Mouse (Mus musculus) MEL (cell line): ENCODE data around the gene Ep400. TPM values are rescaled to one million over a fixed set of nuclear protein-coding genes. Genes with fewer than 3 reads are reported as not detected.

Experiments
- DNase-seq: peaks from one replicate; pipeline ENCODE4 v3.0.0; 2011; ENCODE audit warnings: low read depth, low spot score
- H3K27ac ChIP-seq: 2 replicates; pipeline ENCODE4 v1.5.1; 2012; ENCODE audit warnings: low read depth, mild to moderate bottlenecking, control low read depth, low read length, moderate library complexity; ENCODE audit not compliant: control insufficient read depth
- H3K27me3 ChIP-seq, 2 experiments: fragments of 150-350 bp in 1 of 2; sonication (generic) in 1 of 2; 2 replicates each; pipeline ENCODE4 v1.6.1; 2012; ENCODE audit warnings: low read length in 2 of 2, mild to moderate bottlenecking in 2 of 2, improper control_type of control experiment in 1 of 2, moderate library complexity in 1 of 2; ENCODE audit not compliant: insufficient read depth in 2 of 2, control insufficient read depth in 1 of 2
- H3K36me3 ChIP-seq, 2 experiments: 2 replicates each; pipeline ENCODE4 v1.6.1; 2012 to 2014; ENCODE audit warnings: low read length in 2 of 2, improper control_type of control experiment in 1 of 2, inconsistent platforms in 1 of 2, mild to moderate bottlenecking in 1 of 2; ENCODE audit not compliant: insufficient read depth in 2 of 2, control insufficient read depth in 1 of 2
- H3K4me1 ChIP-seq, 2 experiments: fragments of 150-350 bp in 1 of 2; sonication (generic) in 1 of 2; 2 replicates each; pipeline ENCODE4 v1.6.1; 2012; ENCODE audit warnings: low read length in 2 of 2, improper control_type of control experiment in 1 of 2, mild to moderate bottlenecking in 1 of 2; ENCODE audit not compliant: insufficient read depth in 2 of 2, control insufficient read depth in 1 of 2
- H3K4me3 ChIP-seq, 2 experiments: fragments of 150-350 bp in 1 of 2; sonication (generic) in 1 of 2; 2 replicates each; pipeline ENCODE4 v1.5.1; 2012; ENCODE audit warnings: low read depth in 2 of 2, low read length in 2 of 2, mild to moderate bottlenecking in 2 of 2, moderate library complexity in 2 of 2, control low read depth in 1 of 2, improper control_type of control experiment in 1 of 2; ENCODE audit not compliant: control insufficient read depth in 1 of 2, insufficient read depth in 1 of 2
- H3K79me2 ChIP-seq: 2 replicates; pipeline ENCODE4 v1.6.1; 2012; ENCODE audit warnings: mild to moderate bottlenecking, low read length, moderate library complexity; ENCODE audit not compliant: control insufficient read depth, poor library complexity, insufficient read depth
- H3K9ac ChIP-seq: 2 replicates; pipeline ENCODE4 v1.6.1; 2012; ENCODE audit warnings: low read depth, mild to moderate bottlenecking, control low read depth, low read length, moderate library complexity; ENCODE audit not compliant: control insufficient read depth, poor library complexity, severe bottlenecking
- H3K9me3 ChIP-seq: fragments of 150-350 bp; sonication (generic); replicated peaks from 2 replicates; pipeline ENCODE4 v1.6.1; 2012; ENCODE audit warnings: mild to moderate bottlenecking, low read length, improper control_type of control experiment, moderate library complexity; ENCODE audit not compliant: insufficient read depth
- BHLHE40 ChIP-seq: IDR thresholded peaks from 2 replicates; pipeline ENCODE4 v1.6.1; 2012; ENCODE audit warnings: low read depth, mild to moderate bottlenecking, inconsistent platforms, low read length, improper control_type of control experiment, borderline replicate concordance
- CHD2 ChIP-seq: IDR thresholded peaks from 2 replicates; pipeline ENCODE4 v1.6.1; 2011; ENCODE audit warnings: low read length, improper control_type of control experiment
- CTCF ChIP-seq, 3 experiments: IDR thresholded peaks in 2 of 3; conservative IDR thresholded peaks in 1 of 3; 2 replicates each; pipeline ENCODE4 v1.5.1; 2011 to 2012; ENCODE audit warnings: low read length in 3 of 3, low read depth in 2 of 3, mild to moderate bottlenecking in 2 of 3, improper control_type of control experiment in 1 of 3, inconsistent platforms in 1 of 3, mixed read lengths in 1 of 3, moderate library complexity in 1 of 3; ENCODE audit not compliant: control insufficient read depth in 1 of 3, insufficient read depth in 1 of 3, poor library complexity in 1 of 3, severe bottlenecking in 1 of 3
- ELF1 ChIP-seq: IDR thresholded peaks from 2 replicates; pipeline ENCODE4 v1.6.1; 2014; ENCODE audit warnings: low read depth, mild to moderate bottlenecking, inconsistent platforms, low read length, improper control_type of control experiment, moderate library complexity
- ETS1 ChIP-seq: IDR thresholded peaks from 2 replicates; pipeline ENCODE4 v1.6.1; 2012; ENCODE audit warnings: low read depth, mild to moderate bottlenecking, inconsistent platforms, low read length, improper control_type of control experiment, moderate library complexity
- GATA1 ChIP-seq: IDR thresholded peaks from 2 replicates; pipeline ENCODE4 v1.6.1; 2011; ENCODE audit warnings: low read depth, low read length, improper control_type of control experiment
- MAFK ChIP-seq: IDR thresholded peaks from 2 replicates; pipeline ENCODE4 v1.6.1; 2011; ENCODE audit warnings: low read depth, mild to moderate bottlenecking, low read length, improper control_type of control experiment, borderline replicate concordance
- MAX ChIP-seq: IDR thresholded peaks from 2 replicates; pipeline ENCODE4 v1.6.1; 2011; ENCODE audit warnings: low read length, improper control_type of control experiment
- MAZ ChIP-seq: IDR thresholded peaks from 2 replicates; pipeline ENCODE4 v1.6.1; 2012; ENCODE audit warnings: low read depth, mild to moderate bottlenecking, inconsistent platforms, low read length, improper control_type of control experiment
- MYC ChIP-seq: IDR thresholded peaks from 2 replicates; pipeline ENCODE4 v1.6.1; 2011; ENCODE audit warnings: low read depth, mild to moderate bottlenecking, low read length, improper control_type of control experiment, moderate library complexity
- NELFE ChIP-seq: IDR thresholded peaks from 2 replicates; pipeline ENCODE4 v1.6.1; 2011; ENCODE audit warnings: low read depth, low read length, improper control_type of control experiment
- POLR2A ChIP-seq, 2 experiments: IDR thresholded peaks; 2 replicates each; pipeline ENCODE4 v1.6.1; 2011 to 2012; ENCODE audit warnings: low read length in 2 of 2, mild to moderate bottlenecking in 2 of 2, control low read depth in 1 of 2, improper control_type of control experiment in 1 of 2, low read depth in 1 of 2, moderate library complexity in 1 of 2; ENCODE audit not compliant: control insufficient read depth in 1 of 2, insufficient read depth in 1 of 2, poor library complexity in 1 of 2
- POLR2AphosphoS2 ChIP-seq: IDR thresholded peaks from 2 replicates; pipeline ENCODE4 v1.6.1; 2011; ENCODE audit warnings: low read length, improper control_type of control experiment
- POLR2AphosphoS5 ChIP-seq: IDR thresholded peaks from 2 replicates; pipeline ENCODE4 v1.6.1; 2012; ENCODE audit warnings: low read depth, borderline replicate concordance, mild to moderate bottlenecking, inconsistent platforms, low read length, moderate library complexity, mixed read lengths
- SIN3A ChIP-seq: IDR thresholded peaks from 2 replicates; pipeline ENCODE4 v1.6.1; 2012; ENCODE audit warnings: low read length, improper control_type of control experiment, inconsistent platforms
- USF1 ChIP-seq: IDR thresholded peaks from 2 replicates; pipeline ENCODE4 v1.6.1; 2014; ENCODE audit warnings: low read depth, mild to moderate bottlenecking, inconsistent platforms, low read length, improper control_type of control experiment, moderate library complexity
- USF2 ChIP-seq, 2 experiments: IDR thresholded peaks; 2 replicates each; pipeline ENCODE4 v1.6.1; 2011 to 2012; ENCODE audit warnings: improper control_type of control experiment in 2 of 2, low read length in 2 of 2, borderline replicate concordance in 1 of 2, inconsistent platforms in 1 of 2, low read depth in 1 of 2, mild to moderate bottlenecking in 1 of 2; ENCODE audit not compliant: insufficient read depth in 1 of 2
- ZMIZ1 ChIP-seq: IDR thresholded peaks from 2 replicates; pipeline ENCODE4 v1.6.1; 2012; ENCODE audit warnings: low read depth, mild to moderate bottlenecking, inconsistent platforms, low read length, improper control_type of control experiment, moderate library complexity
- ZNF384 ChIP-seq: IDR thresholded peaks from 2 replicates; pipeline ENCODE4 v1.6.1; 2012; ENCODE audit warnings: low read depth, mild to moderate bottlenecking, inconsistent platforms, low read length, improper control_type of control experiment
- polyA plus RNA-seq, 2 experiments: library from polyadenylated mRNA; stranded (reverse) in 1 of 2; unstranded in 1 of 2; fragments of >175 nt in 1 of 2; fragments of >200 nt in 1 of 2; gene quantifications; 2 replicates each; pipeline versions ENCODE4 v1.2.1 to v1.2.4; 2012; ENCODE audit warnings: low replicate concordance in 2 of 2, low read depth in 1 of 2; ENCODE audit not compliant: insufficient read length in 2 of 2, insufficient read depth in 1 of 2, missing spikeins in 1 of 2
- total RNA-seq: library from RNA; depleted of rRNA; stranded (reverse); fragments of 300-350 nt; gene quantifications from 2 replicates; pipeline ENCODE4 v1.2.3, GENCODE M21; 2012

Ep400 gene
- total and polyA plus RNA-seq, 3 experiments: 21.5 to 96.8 (median 27.2) TPM

DNA sequence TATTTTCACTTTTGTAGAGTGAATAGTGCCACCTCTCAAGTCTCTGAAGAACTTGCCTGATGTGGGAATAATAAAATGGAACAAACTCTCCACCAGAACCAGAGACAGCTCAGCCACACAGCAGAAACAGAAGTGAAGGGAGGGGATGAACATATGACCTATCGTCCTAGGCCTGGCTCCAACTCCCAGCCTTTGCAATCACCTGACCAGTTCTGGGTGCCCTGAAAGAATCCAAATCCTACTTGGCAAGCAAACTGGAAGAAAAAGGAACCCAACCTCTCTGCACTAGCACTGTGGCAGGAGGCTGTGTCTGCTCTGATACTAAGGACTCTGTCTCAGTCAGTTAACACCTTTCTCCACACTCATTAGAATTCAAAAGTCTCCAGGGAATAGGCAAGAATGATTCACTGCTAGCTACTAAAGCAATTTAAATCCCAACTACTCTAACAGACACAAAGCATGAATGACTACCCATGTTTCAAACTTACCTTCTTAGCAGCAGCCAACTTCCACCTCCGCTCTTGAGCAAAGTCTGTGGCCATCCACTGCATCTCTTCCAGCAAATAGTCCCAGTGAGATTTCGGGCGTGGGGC lies 37.2 kb downstream of the Ep400 start:
- Histone ChIP-seq H3K9me3 (no peaks in the 10 kb centered on the region), H3K36me3 (peaks cover 0 to 24% of the 10 kb centered on the region in 2 experiments; a peak in 3 of 4 replicates), H3K27ac (no peak overlapping the region), H3K27me3 (no peaks in the 10 kb centered on the region), H3K4me1 (no peaks in the 10 kb centered on the region), H3K4me3 (no peak overlapping the region), H3K9ac (no peak overlapping the region), H3K79me2 (no peaks in the 10 kb centered on the region)
- no peak for TF ChIP-seq MAZ
- no peak for DNase-seq

DNA sequence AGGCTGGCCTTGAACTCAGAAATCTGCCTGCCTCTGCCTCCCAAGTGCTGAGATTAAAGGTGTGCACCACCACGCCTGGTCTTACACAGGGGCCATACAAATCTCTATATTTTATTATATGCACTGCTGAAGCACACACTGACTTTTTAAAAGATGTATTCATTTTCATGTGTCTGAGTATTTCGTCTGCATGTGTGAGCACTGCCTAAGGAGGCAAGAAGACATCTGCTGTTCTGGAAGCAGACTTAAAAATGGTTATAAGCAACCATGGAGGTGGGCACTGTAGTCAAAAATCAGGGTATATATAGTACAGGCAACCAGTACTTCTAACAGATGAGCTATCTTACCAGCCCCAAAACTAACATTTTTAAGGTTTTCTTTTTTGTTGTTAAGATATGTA lies 39.3 kb downstream of the Ep400 start:
- Histone ChIP-seq H3K9me3 (no peaks in the 10 kb centered on the region), H3K27me3 (no peaks in the 10 kb centered on the region), H3K36me3 (peaks cover 0 to 26% of the 10 kb centered on the region in 2 experiments), H3K79me2 (no peaks in the 10 kb centered on the region), H3K4me3 (no peak overlapping the region), H3K27ac (no peak overlapping the region), H3K9ac (no peak overlapping the region), H3K4me1 (no peaks in the 10 kb centered on the region)
- TF ChIP-seq POLR2A (IDR thresholded peaks at IDR 0.05; ENCODE audit: control insufficient read depth in 1 of 2, insufficient read depth in 1 of 2, low read depth in 1 of 2, low read length in 2 of 2, poor library complexity in 1 of 2): no peak
- TF ChIP-seq NELFE: no peak
- TF ChIP-seq MAFK: no peak
- no peak for TF ChIP-seq ETS1
- TF ChIP-seq CTCF (IDR thresholded peaks at IDR 0.05 in 2 of 3, conservative IDR thresholded peaks at IDR 0.05 in 1 of 3; ENCODE audit: control insufficient read depth in 1 of 3, insufficient read depth in 1 of 3, low read depth in 2 of 3, low read length in 3 of 3, poor library complexity in 1 of 3, severe bottlenecking in 1 of 3): no peak
- TF ChIP-seq MAX: no peak
- TF ChIP-seq GATA1: no peak
- TF ChIP-seq CHD2: no peak
- no peak for TF ChIP-seq ZMIZ1
- no peak for TF ChIP-seq MYC
- TF ChIP-seq SIN3A: no peak
- TF ChIP-seq ZNF384: no peak
- TF ChIP-seq ELF1: no peak
- no peak for TF ChIP-seq BHLHE40
- TF ChIP-seq POLR2AphosphoS2: no peak
- DNase-seq: no peak

DNA sequence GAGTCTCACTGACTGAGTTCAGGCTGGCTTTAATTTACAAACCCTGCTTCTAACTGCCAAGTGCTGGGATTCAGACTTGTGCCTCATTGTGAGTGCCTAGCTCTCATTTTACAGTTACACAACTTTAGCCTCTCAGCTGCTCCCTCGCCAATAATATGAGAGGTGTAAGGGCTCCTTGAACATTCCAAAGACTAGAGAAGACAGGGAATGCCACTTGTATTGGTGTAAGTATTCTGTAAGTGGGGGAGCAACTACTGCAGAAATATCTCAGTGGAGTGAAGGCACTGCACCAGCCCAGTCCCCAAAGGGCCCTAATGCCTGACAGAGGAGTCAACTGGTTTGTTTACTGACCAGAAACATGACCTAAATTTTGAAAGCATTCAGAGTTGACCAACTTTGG lies 42.7 kb downstream of the Ep400 start:
- H3K9me3 ChIP-seq: no peaks in the 10 kb centered on the region
- no peaks in the 10 kb centered on the region for H3K79me2 ChIP-seq
- no peak overlapping the region for H3K27ac ChIP-seq
- no peak overlapping the region for H3K4me3 ChIP-seq
- no peak overlapping the region for H3K9ac ChIP-seq
- no peak for TF ChIP-seq POLR2AphosphoS5
- no peak for TF ChIP-seq USF1
- TF ChIP-seq USF2 (IDR thresholded peaks at IDR 0.05; ENCODE audit: borderline replicate concordance in 1 of 2, insufficient read depth in 1 of 2, low read depth in 1 of 2, low read length in 2 of 2): no peak
- TF ChIP-seq, all 39 proteins: peak for 0
- no peak for DNase-seq
- peaks cover 0 to 2% of the 10 kb centered on the region in 2 experiments; a peak in 1 of 4 replicates for H3K4me1 ChIP-seq
- H3K36me3 ChIP-seq: peaks cover 3 to 40% of the 10 kb centered on the region in 2 experiments
- no peaks in the 10 kb centered on the region for H3K27me3 ChIP-seq
